Mouse (Mus musculus) erythroblast, embryonic 14.5 days (primary cell): Measurements from ENCODE around the gene Cpb2.

ENCODE experiments used
- GATA1 ChIP-seq: IDR thresholded peaks from 2 replicates; pipeline ENCODE4 v1.6.1; 2012; ENCODE audit warnings: low read length, inconsistent platforms, mixed read lengths
- TAL1 ChIP-seq: IDR thresholded peaks from 3 replicates; pipeline ENCODE4 v1.6.1; 2012; ENCODE audit warnings: low read length, inconsistent platforms, mixed read lengths

GRCm38 (mm10) chr14:75236636-75237003 lies 5.5 kb upstream of the Cpb2 start:
- TF ChIP-seq GATA1 = no peak
- no peak for TF ChIP-seq TAL1
